Mouse (Mus musculus) cerebellum, postnatal 4 days (tissue): ENCODE results near the gene Sprr2k.
"Not testable (repeated sequence)": the region's sequence is repeated elsewhere in the genome, so short reads cannot be mapped to it uniquely, and the experiment has no call there.

Experiments
- DNase-seq, 2 experiments: peaks; one replicate each; pipeline ENCODE4 v3.0.0; 2022; ENCODE audit warnings: low spot score in 2 of 2, mixed read lengths in 1 of 2

The Sprr2k gene

GRCm38 (mm10) chr3:92432282-92432681 is at the start of gene Sprr2k:
TSS of gene Sprr2k (plus strand) at chr3:92432582.
- no peak for DNase-seq

DNA sequence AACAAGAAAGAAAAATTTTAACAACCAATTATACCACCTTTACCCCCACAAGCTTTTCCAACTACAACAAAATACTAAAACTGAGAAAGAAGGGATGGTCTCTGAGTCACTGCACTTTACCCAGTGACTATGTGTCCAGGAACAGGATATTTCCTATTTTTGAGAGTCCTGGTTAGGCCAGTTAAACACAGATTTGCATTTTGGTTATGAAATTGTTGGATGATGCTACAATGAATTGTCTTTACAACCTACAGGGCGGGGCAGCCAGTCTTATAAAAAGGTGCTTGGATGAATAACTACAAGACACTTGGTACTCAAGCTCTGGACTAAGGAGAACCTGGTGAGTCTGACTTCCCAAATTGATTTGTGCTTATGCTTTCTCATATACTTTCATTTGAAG is 47.0 kb upstream of the Sprr2k start, which contains the start of gene Sprr2h:
Gene Sprr2h (plus strand): TSS at position 301 of the 400 bp plus-strand sequence.
- no peak for DNase-seq

DNA sequence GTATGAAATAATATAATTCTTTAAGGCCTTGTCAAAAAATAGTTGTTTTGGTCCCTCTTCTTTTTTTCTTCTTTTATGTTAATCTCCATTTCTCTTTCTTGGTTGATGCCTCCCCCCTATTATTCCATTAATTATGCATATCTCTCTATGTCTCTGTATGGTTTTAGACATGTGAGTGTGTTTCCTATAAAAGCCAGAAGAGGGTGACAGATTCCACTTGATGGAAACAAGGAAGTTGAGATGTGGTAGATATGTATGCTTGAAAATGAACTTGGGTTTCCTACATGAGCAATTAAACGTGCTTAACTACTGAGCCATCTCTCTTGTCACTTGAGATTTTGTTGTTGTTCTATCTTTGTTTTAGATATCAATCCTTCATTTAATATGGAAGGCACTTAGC is 38.1 kb upstream of the Sprr2k start:
- DNase-seq, result no peak

DNA sequence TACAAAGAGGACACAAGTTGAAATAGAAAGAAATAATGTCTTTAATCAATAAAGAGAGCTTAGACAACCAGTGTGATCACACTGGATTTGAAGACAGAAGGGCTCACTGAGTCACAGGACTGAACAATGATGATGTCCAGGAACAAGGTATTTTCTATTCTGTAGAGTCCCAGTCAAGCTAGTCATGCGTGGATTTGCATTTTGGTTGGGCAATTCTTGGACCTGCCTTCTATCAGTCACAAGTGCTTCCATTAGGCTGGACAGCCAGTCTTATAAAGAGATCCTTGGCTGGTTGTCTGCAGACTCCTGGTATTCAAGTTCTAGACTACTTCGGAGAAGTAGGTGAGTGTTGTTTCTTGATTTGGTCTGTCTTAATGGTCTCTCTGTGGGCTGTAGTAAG is 24.7 kb upstream of the Sprr2k start, which contains the start of gene Sprr2i:
Gene Sprr2i (plus strand): TSS at position 301 of the 400 bp plus-strand sequence.
- no peak for DNase-seq

DNA sequence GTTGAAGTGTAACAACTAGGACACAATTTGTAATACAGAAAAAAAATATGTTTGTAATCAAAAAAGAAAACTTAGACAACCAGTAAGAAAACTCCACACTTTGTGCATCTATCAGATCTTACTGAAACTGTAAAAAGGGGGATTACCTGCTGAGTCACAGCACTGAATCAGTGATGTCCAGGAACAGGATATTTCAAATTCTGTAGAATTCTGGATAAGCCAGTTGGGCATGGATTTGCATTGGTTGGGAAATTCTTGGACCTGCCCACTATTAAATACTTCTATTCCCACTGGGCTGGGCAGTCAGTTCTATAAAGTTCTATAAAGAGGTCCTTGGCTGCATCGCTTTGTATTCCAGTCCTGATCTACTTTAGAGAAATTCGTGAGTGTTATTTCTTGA is 14.6 kb upstream of the Sprr2k start, which contains the start of gene Sprr2j-ps:
Gene Sprr2j-ps (plus strand): TSS at position 301 of the 400 bp plus-strand sequence.
- DNase-seq, result no peak

- DNase-seq, result no peak
Observed at GRCm38 (mm10) chr3:92429323-92429722, 3.1 kb upstream of the Sprr2k start, which contains the start of gene Gm9774. TSS of gene Gm9774 (minus strand) at chr3:92429423.

GRCm38 (mm10) chr3:92438689-92439088 is 6.3 kb downstream of the Sprr2k start, which contains the start of gene Sprr1b:
TSS of gene Sprr1b (minus strand) at chr3:92438789.
- DNase-seq, result no peak

- DNase-seq, result no peak
Observed at GRCm38 (mm10) chr3:92440177-92440576, 7.8 kb downstream of the Sprr2k start.

DNA sequence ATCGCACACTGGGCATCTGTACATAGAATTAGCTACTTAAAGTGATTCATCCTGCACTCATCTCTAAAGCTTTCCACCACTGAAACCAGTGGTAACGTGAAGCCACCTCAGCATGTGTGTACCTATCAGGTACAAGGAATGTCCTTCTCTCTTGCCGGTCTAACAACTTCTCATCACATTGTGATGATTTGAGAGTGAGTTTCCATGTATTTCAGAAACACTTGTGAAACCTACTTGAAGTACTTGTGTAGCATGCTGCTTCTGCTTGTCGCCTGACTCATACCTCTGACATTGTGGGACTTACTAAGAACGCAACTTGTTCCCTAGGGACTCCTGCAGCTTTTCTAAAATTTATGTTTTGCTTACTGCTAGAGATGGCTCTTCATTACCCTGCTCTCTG is 22.8 kb downstream of the Sprr2k start:
- no peak for DNase-seq

DNA sequence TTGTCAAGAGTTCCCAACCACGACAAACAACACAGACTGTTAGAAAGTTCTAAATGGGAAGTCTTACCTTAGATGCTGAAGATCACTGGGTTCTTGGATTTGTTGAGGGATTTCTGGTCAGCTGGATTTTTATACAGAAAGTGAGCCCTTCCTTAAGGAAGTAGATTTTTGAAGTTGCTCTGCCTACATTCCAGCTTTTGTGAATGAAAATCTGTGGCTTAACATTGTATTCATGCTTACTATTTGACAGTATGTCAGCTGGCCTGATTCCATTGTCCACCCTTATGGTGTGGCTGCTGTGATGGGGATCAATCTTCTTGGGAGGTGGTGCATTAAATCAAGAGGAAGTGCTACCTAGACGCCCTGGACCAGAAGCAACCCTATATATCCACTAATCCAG is 26.2 kb downstream of the Sprr2k start, which contains the start of gene Sprr3:
Gene Sprr3 (minus strand): TSS at position 101 of the 400 bp plus-strand sequence.
- DNase-seq, result no peak

DNA sequence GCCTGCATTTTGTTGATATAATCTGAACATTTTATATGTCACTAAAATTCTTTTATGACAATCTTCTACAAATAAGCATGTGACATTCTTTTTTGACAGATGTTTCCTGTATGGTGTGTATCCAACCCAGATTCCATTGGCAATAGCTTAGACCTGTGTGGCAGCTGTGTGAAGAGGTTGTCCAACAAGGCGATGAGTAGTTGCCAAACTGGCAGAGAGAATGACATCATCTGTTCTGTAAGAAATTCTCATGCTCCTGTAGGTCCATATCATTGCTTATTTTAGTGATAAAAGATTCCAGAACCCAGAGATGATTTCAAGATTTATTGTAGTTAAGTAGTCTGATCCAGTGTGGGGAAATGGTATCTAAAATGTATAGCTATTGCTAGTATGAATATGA is 34.2 kb downstream of the Sprr2k start:
- DNase-seq, result no peak

DNA sequence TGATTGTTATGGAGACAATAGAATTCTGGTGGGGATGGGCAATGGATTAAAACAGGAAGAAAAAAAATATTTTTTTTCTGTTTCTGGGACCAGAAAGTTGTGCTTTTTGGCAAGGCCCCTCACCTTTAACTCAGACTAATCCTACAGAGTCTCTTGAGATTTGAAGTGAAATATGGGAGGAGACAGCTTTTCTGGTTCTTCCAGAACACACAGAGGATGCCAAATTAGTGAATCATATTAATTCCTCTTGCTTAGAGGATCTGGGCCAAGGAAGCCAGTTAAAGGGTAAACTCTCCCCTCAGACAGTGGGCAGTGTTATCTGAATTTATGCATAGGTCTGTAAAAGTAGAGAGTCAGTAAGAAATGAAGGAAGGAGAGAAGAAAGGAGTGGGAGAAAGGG is 35.0 kb downstream of the Sprr2k start:
- no peak for DNase-seq

- no peak for DNase-seq
Observed at GRCm38 (mm10) chr3:92470111-92470510, 37.7 kb downstream of the Sprr2k start.

DNA sequence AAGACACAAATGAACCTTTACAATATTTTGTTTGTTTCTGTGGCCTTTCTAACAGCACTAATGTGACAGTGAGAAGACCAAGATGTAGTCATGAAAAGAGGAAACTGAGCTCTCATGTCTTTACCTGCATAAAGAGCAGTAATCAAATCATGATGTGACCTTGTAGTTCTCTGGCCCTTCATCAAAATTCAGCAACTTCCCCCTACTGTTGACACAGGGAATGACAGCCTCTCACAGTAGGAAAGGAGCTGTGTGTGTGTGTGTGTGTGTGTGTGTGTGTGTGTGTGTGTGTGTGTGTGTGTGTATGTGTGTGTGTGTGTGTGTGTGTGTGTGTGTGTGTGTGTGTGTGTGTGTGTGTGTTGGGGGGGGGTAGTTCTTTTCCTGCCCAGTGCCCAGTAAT is 48.9 kb downstream of the Sprr2k start:
- not testable (repeated sequence) for DNase-seq
